Mouse (Mus musculus) heart, postnatal 0 days (tissue): ENCODE results near the gene 3110082I17Rik. TPM values are rescaled to one million over a fixed set of nuclear protein-coding genes. Genes with fewer than 3 reads are reported as not detected.

Source experiments
- ATAC-seq: fragments of 200-750 bp; cut with Nextera tagmentation; 2 replicates; pipeline ENCODE4 v1.8.0; 2017; ENCODE audit warnings: low read depth, moderate number of reproducible peaks, moderate library complexity; ENCODE audit not compliant: insufficient read depth
- DNase-seq: peaks from one replicate; pipeline ENCODE4 v3.0.0-alpha.2; 2016; ENCODE audit warnings: low spot score
- H3K27ac ChIP-seq: fragments of 300-500 bp; sonication (generic); 2 replicates; pipeline ENCODE4 v1.5.1; 2014; ENCODE audit warnings: low read depth, mild to moderate bottlenecking
- H3K27me3 ChIP-seq: fragments of 300-500 bp; sonication (generic); 2 replicates; pipeline ENCODE4 v1.6.1; 2014; ENCODE audit warnings: low read length, mixed read lengths; ENCODE audit not compliant: control insufficient read depth, insufficient read depth
- H3K36me3 ChIP-seq: fragments of 300-500 bp; sonication (generic); replicated peaks from 2 replicates; pipeline ENCODE4 v1.6.1; 2014; ENCODE audit warnings: low read length, mixed read lengths; ENCODE audit not compliant: control insufficient read depth, insufficient read depth
- H3K4me1 ChIP-seq: fragments of 300-500 bp; sonication (generic); 2 replicates; pipeline ENCODE4 v1.6.1; 2014; ENCODE audit warnings: antibody characterized with exemption; ENCODE audit not compliant: control insufficient read depth, insufficient read depth
- H3K4me2 ChIP-seq: fragments of 300-500 bp; sonication (generic); 2 replicates; pipeline ENCODE4 v1.6.1; 2014; ENCODE audit warnings: low read depth, mild to moderate bottlenecking, low read length, moderate library complexity
- H3K4me3 ChIP-seq: fragments of 300-500 bp; sonication (generic); 2 replicates; pipeline ENCODE4 v1.5.1; 2014; ENCODE audit warnings: low read depth, low read length
- H3K9ac ChIP-seq: fragments of 300-500 bp; sonication (generic); replicated peaks from 2 replicates; pipeline ENCODE4 v1.6.1; 2014; ENCODE audit warnings: low read depth, low read length, mixed read lengths
- H3K9me3 ChIP-seq: fragments of 300-500 bp; sonication (generic); replicated peaks from 2 replicates; pipeline ENCODE4 v1.6.1; 2016; ENCODE audit warnings: low read length; ENCODE audit not compliant: control insufficient read depth
- CTCF ChIP-seq: IDR thresholded peaks from 2 replicates; pipeline ENCODE4 v1.5.1; 2016; ENCODE audit warnings: antibody characterized with exemption, control low read depth, low read depth
- EP300 ChIP-seq: IDR thresholded peaks from 2 replicates; pipeline ENCODE4 v1.6.1; 2016; ENCODE audit warnings: antibody characterized with exemption, low read depth
- WGBS: fragments of 180-500 bp; shearing (Covaris S2); extraction: QIAGEN DNeasy Blood & Tissue Kit; methylation state at CpG from one replicate; pipeline ENCODE4 v1.1.7; 2014; 5-methylcytosine and 5-hydroxymethylcytosine counted together
- polyA plus RNA-seq: library from polyadenylated mRNA; unstranded; fragments of >200 nt; fragmentation: Nextera tagmentation; extraction: Ambion mirVana; gene quantifications from 2 replicates; pipeline ENCODE4 v1.2.1, GENCODE M21; 2015
- total RNA-seq: library from RNA; depleted of rRNA; stranded (reverse); fragments of >200 nt; gene quantifications from 2 replicates; pipeline ENCODE4 v1.2.3, GENCODE M21; 2014; ENCODE audit warnings: low replicate concordance

3110082I17Rik gene
- total and polyA plus RNA-seq, 2 experiments from 2014 or later: 5.9 to 10.6 TPM

GRCm38 (mm10) chr5:139417480-139417879 lies 42.8 kb downstream of the 3110082I17Rik start:
- TF ChIP-seq CTCF: no peak
- no peak for TF ChIP-seq EP300
- WGBS: 83% methylated on average over 3 of the region's 3 CpGs
- Histone ChIP-seq H3K4me2 (no peak overlapping the region), H3K9ac (no peak overlapping the region), H3K27me3 (no peaks in the 10 kb centered on the region), H3K27ac (no peak overlapping the region), H3K4me3 (no peak overlapping the region), H3K36me3 (no peaks in the 10 kb centered on the region), H3K9me3 (no peaks in the 10 kb centered on the region), H3K4me1 (peaks cover 15% of the 10 kb centered on the region; the same call in 1 of the 2 replicates)
- ATAC-seq: no peak
- DNase-seq: no peak

- 92% methylated on average over 4 of the region's 4 CpGs for WGBS
Measured at GRCm38 (mm10) chr5:139416942-139417341, 43.4 kb downstream of the 3110082I17Rik start.

GRCm38 (mm10) chr5:139415001-139415400 lies 45.3 kb downstream of the 3110082I17Rik start:
- no peak for TF ChIP-seq CTCF
- TF ChIP-seq EP300: no peak
- 84% methylated on average over 5 of the region's 5 CpGs for WGBS
- no peak overlapping the region for H3K4me2 ChIP-seq

More at GRCm38 (mm10) chr5:139416942-139417341, 43.4 kb downstream of the 3110082I17Rik start:
- Histone ChIP-seq H3K36me3 (no peaks in the 10 kb centered on the region), H3K27me3 (no peaks in the 10 kb centered on the region), H3K9me3 (no peaks in the 10 kb centered on the region), H3K4me3 (no peak overlapping the region), H3K27ac (no peak overlapping the region), H3K4me1 (peaks cover 15% of the 10 kb centered on the region; the same call in 1 of the 2 replicates), H3K9ac (no peak overlapping the region), H3K4me2 (no peak overlapping the region)
- ATAC-seq (no peak), DNase-seq (no peak)
- TF ChIP-seq CTCF (no peak), EP300 (no peak)

GRCm38 (mm10) chr5:139413545-139413944 lies 46.8 kb downstream of the 3110082I17Rik start:
- Histone ChIP-seq H3K27me3 (no peaks in the 10 kb centered on the region), H3K27ac (no peak overlapping the region), H3K4me3 (no peak overlapping the region), H3K36me3 (no peaks in the 10 kb centered on the region), H3K9ac (no peak overlapping the region), H3K4me2 (no peak overlapping the region), H3K9me3 (no peaks in the 10 kb centered on the region), H3K4me1 (peaks cover 19% of the 10 kb centered on the region)
- TF ChIP-seq CTCF: no peak
- ATAC-seq (no peak), DNase-seq (no peak)
- 84% methylated on average over 4 of the region's 4 CpGs for WGBS

More at GRCm38 (mm10) chr5:139415001-139415400, 45.3 kb downstream of the 3110082I17Rik start:
- DNase-seq (no peak), ATAC-seq (no peak)
- peaks cover 14% of the 10 kb centered on the region for H3K4me1 ChIP-seq
- H3K9ac ChIP-seq: no peak overlapping the region
- H3K36me3 ChIP-seq: no peaks in the 10 kb centered on the region
- no peak overlapping the region for H3K27ac ChIP-seq
- H3K4me3 ChIP-seq: no peak overlapping the region
- H3K9me3 ChIP-seq: no peaks in the 10 kb centered on the region
- no peaks in the 10 kb centered on the region for H3K27me3 ChIP-seq

GRCm38 (mm10) chr5:139411665-139412314 lies 48.5 kb downstream of the 3110082I17Rik start:
- Histone ChIP-seq H3K9me3 (no peaks in the 10 kb centered on the region), H3K27ac (no peak overlapping the region), H3K9ac (no peak overlapping the region), H3K4me2 (no peak overlapping the region), H3K4me3 (no peak overlapping the region), H3K4me1 (peaks cover 17% of the 10 kb centered on the region), H3K36me3 (no peaks in the 10 kb centered on the region), H3K27me3 (no peaks in the 10 kb centered on the region)
- DNase-seq (no peak), ATAC-seq (no peak)
- TF ChIP-seq EP300 (no peak), CTCF (no peak)
- WGBS: 75% methylated on average over 15 of the region's 15 CpGs

GRCm38 (mm10) chr5:139411117-139411516 lies 49.2 kb downstream of the 3110082I17Rik start:
- WGBS: 86% methylated on average over 6 of the region's 6 CpGs

More at GRCm38 (mm10) chr5:139411117-139411516, 49.2 kb downstream of the 3110082I17Rik start:
- Histone ChIP-seq H3K27me3 (no peaks in the 10 kb centered on the region), H3K4me2 (no peak overlapping the region), H3K36me3 (no peaks in the 10 kb centered on the region), H3K9ac (no peak overlapping the region), H3K4me1 (peaks cover 17% of the 10 kb centered on the region), H3K4me3 (no peak overlapping the region), H3K27ac (no peak overlapping the region), H3K9me3 (no peaks in the 10 kb centered on the region)
- TF ChIP-seq EP300: no peak
- no peak for TF ChIP-seq CTCF
- ATAC-seq (no peak), DNase-seq (no peak)
